Mouse (Mus musculus) brain, adult 10 weeks (tissue): ENCODE results near the gene Serpinb9g. TPM values are rescaled to one million over a fixed set of nuclear protein-coding genes. Genes with fewer than 3 reads are reported as not detected.

Experiments
- polyA plus RNA-seq: library from polyadenylated mRNA; stranded (reverse); fragments of 350-450 nt; fragmentation: Illumina TruSeq; extraction: RNeasy Lipid Tissue Mini Kit (QIAGEN cat#74804); gene quantifications from one replicate; pipeline ENCODE4 v1.2.3, GENCODE M21; 2015; ENCODE audit warnings: low read depth, low replicate concordance

Gene Serpinb9g
- polyA plus RNA-seq, result not detected

DNA sequence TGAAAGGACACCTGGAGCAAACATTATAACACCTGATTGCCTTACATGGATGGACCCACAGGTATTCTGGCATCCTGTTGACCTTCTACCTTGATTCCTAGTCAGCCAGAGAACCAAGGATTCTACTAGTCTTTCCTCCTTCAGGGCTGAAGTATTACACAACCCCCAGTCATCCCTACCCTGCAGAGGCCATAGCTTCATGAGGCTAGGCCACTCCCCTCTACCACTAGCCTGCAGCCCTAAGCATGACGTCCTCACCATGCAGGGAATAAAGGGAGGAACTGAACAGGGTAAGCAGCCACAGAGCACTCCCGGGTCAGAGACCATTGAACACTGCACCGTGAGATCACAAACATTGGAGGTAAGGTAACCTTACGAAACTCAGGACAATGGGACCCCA is at the start of gene Serpinb9g:
Gene Serpinb9g, plus strand, starts transcription at position 301 of the 400 bp plus-strand sequence.

Other genes with a start within 250 kb of the Serpinb9g start
- not detected for gene Serpinb9e, start 235.2 kb upstream of the Serpinb9g start, polyA plus RNA-seq
- gene Serpinb9f, start 160.7 kb upstream of the Serpinb9g start, polyA plus RNA-seq, result not detected
- not detected for gene Gm11397, start 89.0 kb upstream of the Serpinb9g start, polyA plus RNA-seq
- not detected for gene Serpinb6d, start 176.6 kb downstream of the Serpinb9g start, polyA plus RNA-seq